Mouse (Mus musculus): ENCODE data around the gene Pml.
A peak's percentile ranks its signal among the peaks of the same experiment; 100 is the strongest.
"Not testable (repeated sequence)": the region's sequence is repeated elsewhere in the genome, so short reads cannot be mapped to it uniquely, and the experiment has no call there.

Gene Pml

GRCm38 (mm10) chr9:58249592-58250192 lies at the start of gene Pml:
Pml (minus strand) TSS chr9:58249786.
- peak; percentile 82 for DNase-seq

- no peak for DNase-seq
These were observed 48.4 kb upstream of the Pml start for GRCm38 (mm10) chr9:58297961-58298477.

GRCm38 (mm10) chr9:58297065-58297464 lies 47.5 kb upstream of the Pml start:
- DNase-seq: no peak

- peak; percentile 66 for DNase-seq
These were observed 46.3 kb upstream of the Pml start for GRCm38 (mm10) chr9:58295766-58296361.

GRCm38 (mm10) chr9:58295345-58295744 lies 45.8 kb upstream of the Pml start:
- DNase-seq: no peak

- no peak for DNase-seq
These were observed 44.9 kb upstream of the Pml start for GRCm38 (mm10) chr9:58294527-58294926.

- DNase-seq: no peak
These were observed 40.3 kb upstream of the Pml start for GRCm38 (mm10) chr9:58289901-58290300.

GRCm38 (mm10) chr9:58289090-58289489 lies 39.5 kb upstream of the Pml start:
- no peak for DNase-seq

- DNase-seq: no peak
These were observed 33.8 kb upstream of the Pml start for GRCm38 (mm10) chr9:58283431-58283830.

- peak; percentile 54 for DNase-seq
These were observed 32.0 kb upstream of the Pml start for GRCm38 (mm10) chr9:58281597-58281996.

- DNase-seq: peak; percentile 92
These were observed 30.9 kb upstream of the Pml start for GRCm38 (mm10) chr9:58280259-58281109.

- DNase-seq: no peak
These were observed 30.2 kb upstream of the Pml start for GRCm38 (mm10) chr9:58279780-58280179.

GRCm38 (mm10) chr9:58278821-58279723 lies 29.5 kb upstream of the Pml start:
- no peak for DNase-seq

GRCm38 (mm10) chr9:58278313-58278712 lies 28.7 kb upstream of the Pml start:
- no peak for DNase-seq

- DNase-seq: no peak
These were observed 26.8 kb upstream of the Pml start for GRCm38 (mm10) chr9:58276346-58276745.

- no peak for DNase-seq
These were observed 26.2 kb upstream of the Pml start for GRCm38 (mm10) chr9:58275797-58276196.

GRCm38 (mm10) chr9:58275115-58275774 lies 25.7 kb upstream of the Pml start:
- DNase-seq: peak; percentile 49

- DNase-seq: no peak
These were observed 25.0 kb upstream of the Pml start for GRCm38 (mm10) chr9:58274626-58275025.

- DNase-seq: no peak
These were observed 24.6 kb upstream of the Pml start for GRCm38 (mm10) chr9:58274101-58274604.

GRCm38 (mm10) chr9:58272855-58273254 lies 23.3 kb upstream of the Pml start:
- no peak for DNase-seq

- no peak for DNase-seq
These were observed 22.5 kb upstream of the Pml start for GRCm38 (mm10) chr9:58272068-58272541.

GRCm38 (mm10) chr9:58271551-58271950 lies 22.0 kb upstream of the Pml start:
- DNase-seq: not testable (repeated sequence)
